Mouse (Mus musculus) central nervous system, embryonic 11.5 days (tissue): ENCODE data around the gene Rnf180. TPM values are rescaled to one million over a fixed set of nuclear protein-coding genes. Genes with fewer than 3 reads are reported as not detected.

Source experiments
- polyA plus RNA-seq: library from polyadenylated mRNA; depleted of rRNA; stranded (reverse); fragments of >200 nt; gene quantifications from 2 replicates; pipeline ENCODE4 v1.2.3, GENCODE M21; 2012; rRNA removed

Gene Rnf180
- 5.6 and 5.7 TPM in 2 replicates for polyA plus RNA-seq

DNA sequence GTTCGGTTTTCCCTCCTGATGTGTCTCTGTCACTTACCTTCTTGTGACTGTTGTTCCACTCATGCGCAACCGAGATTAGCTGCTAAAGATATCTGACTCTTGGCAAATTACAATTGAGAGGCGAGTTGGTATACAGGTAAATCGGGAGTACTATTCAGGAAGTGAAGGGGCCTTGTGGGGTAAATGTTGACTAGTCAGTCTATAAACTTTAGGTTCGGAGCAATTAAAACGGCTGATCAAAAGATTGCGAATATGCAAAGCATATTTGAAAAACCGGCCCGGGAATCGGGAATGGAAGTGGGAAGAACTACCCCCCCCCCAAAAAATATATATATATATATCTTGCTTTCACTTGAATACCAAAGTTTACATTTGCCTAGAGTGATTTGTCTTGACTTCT lies at the start of gene Rnf180:
Gene Rnf180 (minus strand): TSS at position 101 of the 400 bp plus-strand sequence.

DNA sequence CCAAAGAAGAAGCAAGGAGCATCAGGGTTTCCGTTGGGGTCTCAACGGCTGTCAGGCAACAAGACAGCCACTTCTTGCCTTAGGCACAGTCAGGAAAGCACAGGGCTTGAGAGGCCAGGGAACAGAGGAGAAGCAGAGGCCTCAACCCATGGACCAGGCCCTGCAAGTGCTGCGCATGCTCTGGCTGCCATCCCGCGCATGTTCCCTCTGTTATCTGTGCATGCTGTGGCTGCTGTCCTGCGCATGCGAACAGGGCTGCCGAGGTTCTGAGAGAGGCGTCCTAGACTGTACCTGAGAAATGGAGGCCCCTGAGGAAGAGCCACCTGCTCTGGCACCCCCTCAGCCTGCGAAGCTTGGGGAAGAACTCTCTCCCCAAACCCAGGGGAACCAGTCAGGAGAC lies 212.8 kb downstream of the Rnf180 start, which contains the start of gene 4933425L06Rik:
Gene 4933425L06Rik (plus strand): TSS at position 261 of the 400 bp plus-strand sequence.

Other genes with a start within 250 kb of the Rnf180 start
- 1.2 and 1.5 TPM in 2 replicates for gene Rgs7bp, start 239.9 kb downstream of the Rnf180 start, polyA plus RNA-seq
- gene 4933425L06Rik, start 212.7 kb downstream of the Rnf180 start, polyA plus RNA-seq, result 0.02 TPM in 1 of 2 replicates, not detected in the other
- 0.04 and 0.10 TPM in 2 replicates for gene Htr1a, start 148.8 kb upstream of the Rnf180 start, polyA plus RNA-seq